Mouse (Mus musculus) CH12.LX (cell line): ENCODE measurements around the gene Cyp11a1. TPM values are rescaled to one million over a fixed set of nuclear protein-coding genes. Genes with fewer than 3 reads are reported as not detected.
A peak's percentile ranks its signal among the peaks of the same experiment; 100 is the strongest.

Experiments
- DNase-seq: peaks from one replicate; pipeline ENCODE4 v3.0.0-alpha.2; 2013; ENCODE audit errors: extremely low read depth
- H3K27ac ChIP-seq: 2 replicates; pipeline ENCODE4 v1.5.1; 2012; ENCODE audit warnings: low read depth, mild to moderate bottlenecking, control low read depth, moderate library complexity; ENCODE audit not compliant: insufficient read depth
- H3K27me3 ChIP-seq: replicated peaks from 2 replicates; pipeline ENCODE3; 2012; ENCODE audit warnings: inconsistent platforms
- H3K36me3 ChIP-seq, 2 experiments: replicated peaks in 1 of 2; 2 replicates each; pipeline versions ENCODE3 to v1.6.1; 2012; ENCODE audit warnings: inconsistent platforms in 1 of 2, low read length in 1 of 2, mild to moderate bottlenecking in 1 of 2, mixed read lengths in 1 of 2, moderate library complexity in 1 of 2; ENCODE audit not compliant: control insufficient read depth in 1 of 2, insufficient read depth in 1 of 2
- H3K4me1 ChIP-seq, 2 experiments: 2 replicates each; pipeline ENCODE4 v1.6.1; 2012; ENCODE audit warnings: inconsistent platforms in 1 of 2, moderate library complexity in 1 of 2; ENCODE audit not compliant: insufficient read depth in 2 of 2, control insufficient read depth in 1 of 2
- H3K4me2 ChIP-seq: 2 replicates; pipeline ENCODE4 v1.6.1; 2012; ENCODE audit warnings: low read depth, mild to moderate bottlenecking, control low read depth; ENCODE audit not compliant: poor library complexity, insufficient read depth, severe bottlenecking
- H3K4me3 ChIP-seq, 3 experiments: fragments of 150-350 bp in 1 of 3; sonication (generic) in 1 of 3; replicated peaks in 1 of 3; 2 replicates each; pipeline versions ENCODE3 to v1.5.1; 2011 to 2012; ENCODE audit warnings: low read depth in 2 of 3, low read length in 2 of 3, mild to moderate bottlenecking in 2 of 3, moderate library complexity in 2 of 3, control low read depth in 1 of 3, improper control_type of control experiment in 1 of 3, inconsistent platforms in 1 of 3, mixed read lengths in 1 of 3; ENCODE audit not compliant: poor library complexity in 1 of 3
- H3K79me2 ChIP-seq: replicated peaks from 2 replicates; pipeline ENCODE4 v1.6.1; 2012; ENCODE audit warnings: mild to moderate bottlenecking, moderate library complexity; ENCODE audit not compliant: control insufficient read depth, poor library complexity, insufficient read depth, severe bottlenecking; ENCODE audit errors: extremely low read depth
- H3K9ac ChIP-seq: 2 replicates; pipeline ENCODE4 v1.6.1; 2012; ENCODE audit warnings: low read depth, mild to moderate bottlenecking, control low read depth, moderate library complexity; ENCODE audit not compliant: insufficient read depth
- H3K9me3 ChIP-seq: replicated peaks from 2 replicates; pipeline ENCODE3; 2012; ENCODE audit warnings: low read length, inconsistent platforms, mixed read lengths
- BHLHE40 ChIP-seq: IDR thresholded peaks from 2 replicates; pipeline ENCODE4 v1.6.1; 2011; ENCODE audit warnings: mild to moderate bottlenecking, low read depth, low read length, improper control_type of control experiment
- CHD2 ChIP-seq: IDR thresholded peaks from 2 replicates; pipeline ENCODE4 v1.6.1; 2011; ENCODE audit warnings: low read length, improper control_type of control experiment
- IRF4 ChIP-seq: IDR thresholded peaks from 2 replicates; pipeline ENCODE4 v1.6.1; 2014; ENCODE audit warnings: low read depth, mild to moderate bottlenecking, inconsistent platforms, low read length, improper control_type of control experiment
- JUND ChIP-seq: conservative IDR thresholded peaks from 2 replicates; pipeline ENCODE4 v1.6.1; 2011; ENCODE audit warnings: low read depth, low read length, improper control_type of control experiment
- MAX ChIP-seq: IDR thresholded peaks from 2 replicates; pipeline ENCODE4 v1.6.1; 2011; ENCODE audit warnings: low read length, improper control_type of control experiment
- MAZ ChIP-seq: IDR thresholded peaks from 2 replicates; pipeline ENCODE4 v1.6.1; 2012; ENCODE audit warnings: low read depth, mild to moderate bottlenecking, inconsistent platforms, low read length, improper control_type of control experiment, moderate library complexity
- MXI1 ChIP-seq: IDR thresholded peaks from 2 replicates; pipeline ENCODE4 v1.6.1; 2011; ENCODE audit warnings: mild to moderate bottlenecking, low read depth, low read length, improper control_type of control experiment
- NELFE ChIP-seq: IDR thresholded peaks from 2 replicates; pipeline ENCODE4 v1.6.1; 2011; ENCODE audit warnings: low read depth, low read length, improper control_type of control experiment
- POLR2AphosphoS2 ChIP-seq: IDR thresholded peaks from 2 replicates; pipeline ENCODE4 v1.6.1; 2011; ENCODE audit warnings: low read depth, low read length, improper control_type of control experiment
- TBP ChIP-seq: conservative IDR thresholded peaks from 2 replicates; pipeline ENCODE4 v1.6.1; 2011; ENCODE audit warnings: low read depth, low read length, improper control_type of control experiment
- USF1 ChIP-seq: IDR thresholded peaks from 2 replicates; pipeline ENCODE4 v1.6.1; 2014; ENCODE audit warnings: low read depth, mild to moderate bottlenecking, inconsistent platforms, low read length, improper control_type of control experiment
- USF2 ChIP-seq: conservative IDR thresholded peaks from 2 replicates; pipeline ENCODE4 v1.6.1; 2011; ENCODE audit warnings: low read depth, low read length, improper control_type of control experiment
- ZKSCAN1 ChIP-seq: IDR thresholded peaks from 2 replicates; pipeline ENCODE4 v1.6.1; 2012; ENCODE audit warnings: low read depth, inconsistent platforms, low read length, improper control_type of control experiment, borderline replicate concordance
- dilution Hi-C: fragments of 300-500 bp; cut with MboI; formaldehyde crosslinking; loops from 2 replicates; pipeline ENCODE4 v1.14.3; 2020; ENCODE audit warnings: low sequenced_read_pairs; ENCODE audit not compliant: extremely low pct_unique_long_range_greater_than_20kb, extremely low pct_ligation_motif_present
- in situ Hi-C: fragments of 300-500 bp; cut with MboI; formaldehyde crosslinking; loops from 3 replicates; pipeline ENCODE4 v1.14.3; 2019; ENCODE audit warnings: low sequenced_read_pairs, low pct_ligation_motif_present, low pct_unique_long_range_greater_than_20kb, mixed read lengths
- polyA plus RNA-seq: library from polyadenylated mRNA; unstranded; fragments of >175 nt; gene quantifications from 2 replicates; pipeline ENCODE4 v1.2.1, GENCODE M21; 2012; ENCODE audit warnings: low read depth; ENCODE audit not compliant: insufficient read length
- total RNA-seq, 2 experiments: library from RNA; depleted of rRNA; stranded (reverse); fragments of 300-350 nt in 1 of 2; fragments of >200 nt in 1 of 2; gene quantifications; 2 replicates each; pipeline ENCODE4 v1.2.3; 2012 to 2014

Cyp11a1 gene
- total and polyA plus RNA-seq, 3 experiments = 2.6 to 12.8 (median 9.0) TPM

GRCm38 (mm10) chr9:57963998-57964395 is 42.2 kb upstream of the Cyp11a1 start:
- H3K4me2 ChIP-seq = no peak overlapping the region
- no peak for DNase-seq
- in situ Hi-C loops = no loop called here
- H3K9ac ChIP-seq = no peak overlapping the region
- no peaks in the 10 kb centered on the region for H3K9me3 ChIP-seq
- peaks cover 1% of the 10 kb centered on the region for H3K79me2 ChIP-seq
- peak overlapping the region; percentile 99 for H3K27ac ChIP-seq
- dilution Hi-C loops = no loop called here
- H3K27me3 ChIP-seq = no peaks in the 10 kb centered on the region
- H3K4me3 ChIP-seq = no peak overlapping the region
- peaks cover 43 to 96% of the 10 kb centered on the region in 2 experiments for H3K4me1 ChIP-seq
- H3K36me3 ChIP-seq = peaks cover 42 to 46% of the 10 kb centered on the region in 2 experiments
- TF ChIP-seq MAZ (0 out of 2 replicates have a peak, but pooled peaks have one; percentile 7), MAX (peak; percentile 28), POLR2AphosphoS2 (peak; percentile 87), USF1 (peak; percentile 64), NELFE (no peak), USF2 (peak; percentile 31; the same call in 1 of the 2 replicates), BHLHE40 (peak; percentile 86), JUND (no peak)

- Histone ChIP-seq H3K36me3 (peaks cover 35 to 39% of the 10 kb centered on the region in 2 experiments), H3K9me3 (no peaks in the 10 kb centered on the region), H3K4me3 (no peak overlapping the region), H3K9ac (no peak overlapping the region; the same call in 1 of the 2 replicates), H3K4me2 (no peak overlapping the region), H3K27ac (peak overlapping the region; percentile 99), H3K79me2 (no peaks in the 10 kb centered on the region; the same call in 1 of the 2 replicates), H3K27me3 (no peaks in the 10 kb centered on the region), H3K4me1 (peaks cover 50 to 96% of the 10 kb centered on the region in 2 experiments)
- no peak for DNase-seq
- no peak for TF ChIP-seq MAZ
- no peak for TF ChIP-seq MXI1
- no peak for TF ChIP-seq TBP
- TF ChIP-seq ZKSCAN1 = no peak
- TF ChIP-seq USF2 = no peak
- 0 out of 2 replicates have a peak, but pooled peaks have one; percentile 6 for TF ChIP-seq IRF4
- no peak for TF ChIP-seq NELFE
- TF ChIP-seq CHD2 = peak; percentile 23; the same call in 1 of the 2 replicates
- in situ Hi-C loops = no loop called here
- dilution Hi-C loops = no loop called here
Observed at GRCm38 (mm10) chr9:57964528-57965250, 41.5 kb upstream of the Cyp11a1 start.
